Mouse (Mus musculus) liver, postnatal 0 days (tissue): ENCODE data around the gene Fbxo33.
"Not testable (repeated sequence)": the region's sequence is repeated elsewhere in the genome, so short reads cannot be mapped to it uniquely, and the experiment has no call there.

Source experiments
- CTCF ChIP-seq: sonication (generic); IDR thresholded peaks from 2 replicates; pipeline ENCODE4 v1.5.1; 2016; ENCODE audit warnings: antibody characterized with exemption, low read depth
- EP300 ChIP-seq: IDR thresholded peaks from 2 replicates; pipeline ENCODE4 v1.6.1; 2016; ENCODE audit warnings: antibody characterized with exemption, low read depth, mild to moderate bottlenecking

GRCm38 (mm10) chr12:59241031-59241430 lies 21.5 kb upstream of the Fbxo33 start:
- not testable (repeated sequence) for TF ChIP-seq EP300, CTCF
